Mouse (Mus musculus) G1E (cell line): ENCODE measurements at regions not wholly inside any gene's neighbourhood (a gene's known extent, or its start where the extent isn't known, plus 50 kb on each side); places are given as distances from the start of the nearest gene placed in this dataset.

Experiments used
- ATAC-seq: 2 replicates; pipeline ENCODE4 v1.8.0; 2016; ENCODE audit warnings: mild to moderate bottlenecking; ENCODE audit not compliant: insufficient number of reproducible peaks, poor library complexity, low FRiP score, severe bottlenecking; ENCODE audit errors: extremely low read depth
- DNase-seq: peaks from one replicate; pipeline ENCODE4 v3.0.0; 2012; ENCODE audit warnings: low spot score
- H3K27me3 ChIP-seq: 2 replicates; pipeline ENCODE4 v1.6.1; 2012; ENCODE audit warnings: mild to moderate bottlenecking, low read length, inconsistent platforms; ENCODE audit not compliant: insufficient read depth
- H3K36me3 ChIP-seq: replicated peaks from 2 replicates; pipeline ENCODE3; 2012; ENCODE audit warnings: mild to moderate bottlenecking, inconsistent platforms
- H3K4me1 ChIP-seq: 2 replicates; pipeline ENCODE4 v1.6.1; 2012; ENCODE audit warnings: low read depth, low read length, inconsistent platforms, mixed read lengths; ENCODE audit not compliant: insufficient read depth
- H3K4me3 ChIP-seq: 2 replicates; pipeline ENCODE4 v1.5.1; 2012; ENCODE audit warnings: low read depth, mild to moderate bottlenecking, inconsistent platforms, low read length, moderate library complexity, mixed read lengths
- H3K9me3 ChIP-seq: replicated peaks from 2 replicates; pipeline ENCODE4 v1.6.1; 2012; ENCODE audit warnings: inconsistent platforms
- CTCF ChIP-seq: IDR thresholded peaks from 2 replicates; pipeline ENCODE4 v1.5.1; 2012; ENCODE audit warnings: low read depth, low read length, inconsistent platforms, mixed read lengths
- GATA1 ChIP-seq: IDR thresholded peaks from 2 replicates; pipeline ENCODE4 v1.6.1; 2012; ENCODE audit warnings: borderline replicate concordance, low read length, inconsistent platforms, mixed read lengths
- GATA2 ChIP-seq: IDR thresholded peaks from 2 replicates; pipeline ENCODE4 v1.6.1; 2012; ENCODE audit warnings: low read depth, low read length, inconsistent platforms, borderline replicate concordance
- POLR2AphosphoS5 ChIP-seq: IDR thresholded peaks from 2 replicates; pipeline ENCODE4 v1.6.1; 2012; ENCODE audit warnings: low read depth, low read length, inconsistent platforms; ENCODE audit not compliant: insufficient replicate concordance
- TAL1 ChIP-seq: conservative IDR thresholded peaks from 2 replicates; pipeline ENCODE4 v1.6.1; 2012; ENCODE audit warnings: low read depth, low read length, inconsistent platforms, mixed read lengths

DNA sequence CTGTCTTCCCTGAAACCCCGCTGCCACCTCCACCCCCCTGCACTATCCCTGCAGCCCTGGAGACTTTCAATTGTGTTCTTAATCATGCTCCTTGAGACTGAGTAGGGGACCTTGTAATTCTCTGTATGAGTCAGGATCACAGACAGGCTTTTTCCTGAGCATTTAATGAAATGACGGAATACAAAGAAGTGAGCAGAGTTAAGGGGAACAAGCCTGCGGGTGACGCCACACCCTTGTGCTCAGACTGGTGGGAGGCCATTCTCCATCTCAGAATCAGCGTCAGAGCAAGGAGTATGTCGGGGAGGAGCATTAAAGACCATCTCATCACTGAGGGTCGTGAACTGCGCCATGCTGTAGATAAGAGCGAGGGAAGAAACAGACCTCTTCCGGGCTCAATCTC, 359.3 kb upstream of the Tle4 start:
- H3K36me3 ChIP-seq: no peaks in the 10 kb centered on the region
- ATAC-seq (no peak), DNase-seq (no peak)
- no peak overlapping the region for H3K4me3 ChIP-seq
- H3K9me3 ChIP-seq: no peaks in the 10 kb centered on the region
- TF ChIP-seq POLR2AphosphoS5 (no peak), TAL1 (no peak), CTCF (no peak), GATA1 (no peak), GATA2 (no peak)
- H3K27me3 ChIP-seq: no peaks in the 10 kb centered on the region
- no peaks in the 10 kb centered on the region for H3K4me1 ChIP-seq

- no peaks in the 10 kb centered on the region for H3K36me3 ChIP-seq
These were observed 358.5 kb upstream of the Tle4 start for GRCm38 (mm10) chr19:14956392-14956791.

DNA sequence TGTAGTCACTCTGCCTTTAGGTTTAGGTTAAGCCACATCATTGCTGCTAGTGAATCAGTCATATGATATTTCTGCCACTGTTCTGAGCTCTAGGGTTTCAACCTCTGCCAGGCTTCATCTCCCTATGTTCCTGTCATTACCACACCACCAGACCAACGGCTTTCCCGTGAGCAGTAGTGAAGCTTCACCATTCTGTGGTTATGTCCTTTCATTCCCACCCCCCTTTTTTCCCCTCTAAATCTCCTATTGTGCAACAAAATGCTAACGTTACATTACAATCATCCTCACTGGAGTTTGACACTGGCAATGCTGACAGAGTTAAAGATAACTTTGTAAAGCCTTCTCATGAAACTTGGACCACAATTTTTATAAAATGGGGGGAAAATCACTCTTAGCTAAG, 358.1 kb upstream of the Tle4 start:
- Histone ChIP-seq H3K36me3 (no peaks in the 10 kb centered on the region), H3K27me3 (no peaks in the 10 kb centered on the region), H3K4me1 (no peaks in the 10 kb centered on the region), H3K4me3 (no peak overlapping the region), H3K9me3 (no peaks in the 10 kb centered on the region)
- DNase-seq (no peak), ATAC-seq (no peak)
- TF ChIP-seq POLR2AphosphoS5 (no peak), GATA2 (no peak), GATA1 (no peak), CTCF (no peak), TAL1 (no peak)

More at GRCm38 (mm10) chr19:14956392-14956791, 358.5 kb upstream of the Tle4 start:
- Histone ChIP-seq H3K4me1 (no peaks in the 10 kb centered on the region), H3K4me3 (no peak overlapping the region), H3K27me3 (no peaks in the 10 kb centered on the region), H3K9me3 (no peaks in the 10 kb centered on the region)
- no peak for TF ChIP-seq GATA1
- TF ChIP-seq GATA2: no peak
- TF ChIP-seq CTCF: no peak
- TF ChIP-seq TAL1: no peak
- no peak for TF ChIP-seq POLR2AphosphoS5
- no peak for DNase-seq
- ATAC-seq: no peak

GRCm38 (mm10) chr19:14940207-14940952, 342.5 kb upstream of the Tle4 start:
- Histone ChIP-seq H3K27me3 (no peaks in the 10 kb centered on the region), H3K4me1 (no peaks in the 10 kb centered on the region), H3K9me3 (no peaks in the 10 kb centered on the region), H3K36me3 (no peaks in the 10 kb centered on the region), H3K4me3 (no peak overlapping the region)
- TF ChIP-seq CTCF (no peak), GATA1 (no peak), POLR2AphosphoS5 (no peak), TAL1 (no peak), GATA2 (no peak)
- DNase-seq (no peak), ATAC-seq (no peak)

DNA sequence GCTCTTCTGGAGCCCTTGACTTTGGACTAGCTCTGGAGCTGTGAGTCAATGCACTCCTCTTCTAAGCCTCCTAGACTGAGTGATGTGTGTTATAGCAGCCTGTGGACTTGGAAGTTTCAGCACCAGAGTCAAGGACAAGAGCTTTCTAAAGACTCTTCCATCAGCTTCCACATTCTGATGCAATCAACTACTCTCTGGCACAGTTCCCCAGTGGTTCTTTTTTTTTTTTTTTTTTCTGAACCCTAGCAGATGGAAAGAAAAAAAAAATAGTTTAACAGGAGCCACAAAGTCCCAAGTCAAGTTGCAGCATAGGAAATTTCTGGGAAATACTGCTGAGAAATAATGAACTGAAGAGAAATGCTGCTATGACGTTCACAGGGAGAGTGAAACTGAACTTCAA, 324.4 kb upstream of the Tle4 start:
- TF ChIP-seq CTCF (no peak), TAL1 (no peak), POLR2AphosphoS5 (no peak), GATA2 (no peak), GATA1 (no peak)
- Histone ChIP-seq H3K27me3 (no peaks in the 10 kb centered on the region), H3K9me3 (no peaks in the 10 kb centered on the region), H3K4me3 (no peak overlapping the region), H3K4me1 (no peaks in the 10 kb centered on the region), H3K36me3 (no peaks in the 10 kb centered on the region)
- ATAC-seq (no peak), DNase-seq (no peak)

DNA sequence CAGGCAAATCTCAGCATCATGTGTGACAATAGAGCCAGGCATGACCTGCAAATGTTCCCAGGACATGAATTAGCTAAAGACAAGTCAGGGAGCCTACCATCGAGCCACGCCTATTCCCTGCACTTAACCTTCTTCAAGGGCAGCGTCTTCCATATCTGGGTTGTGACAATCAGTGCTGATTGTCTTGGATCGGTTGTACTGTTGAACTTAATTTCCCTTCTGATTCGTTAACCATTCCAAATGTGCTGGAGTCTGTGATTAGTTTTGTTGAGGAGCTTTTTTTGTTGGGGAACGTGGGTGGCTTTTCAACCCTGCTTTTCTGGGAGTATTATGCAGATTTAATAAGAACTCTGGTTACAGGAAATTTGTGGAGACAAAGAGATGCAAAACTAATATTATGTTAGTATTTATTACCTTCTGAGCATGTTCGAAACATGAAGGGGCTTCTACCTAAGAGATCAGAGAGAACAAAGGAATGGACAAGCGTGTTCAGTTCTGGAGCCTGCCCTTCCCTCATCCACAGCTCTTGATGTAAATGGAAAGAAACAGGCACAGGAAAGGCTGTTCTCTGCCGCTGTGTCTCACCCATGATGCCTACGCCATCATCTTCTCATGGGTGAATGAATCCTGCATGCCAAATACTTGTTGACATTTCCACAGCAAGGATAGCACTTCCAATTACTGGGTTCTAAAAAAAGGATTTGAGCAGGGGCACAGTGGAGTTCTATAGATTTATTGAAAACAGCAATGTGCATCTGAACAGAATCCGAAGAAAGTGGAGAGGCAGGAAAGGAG, 313.4 kb upstream of the Tle4 start:
- no peaks in the 10 kb centered on the region for H3K4me1 ChIP-seq
- DNase-seq: no peak
- H3K27me3 ChIP-seq: no peaks in the 10 kb centered on the region
- no peak for TF ChIP-seq POLR2AphosphoS5
- TF ChIP-seq CTCF: no peak
- TF ChIP-seq GATA1: no peak
- TF ChIP-seq GATA2: no peak
- TF ChIP-seq TAL1: no peak
- ATAC-seq: no peak
- no peaks in the 10 kb centered on the region for H3K36me3 ChIP-seq
- H3K4me3 ChIP-seq: no peak overlapping the region
- H3K9me3 ChIP-seq: no peaks in the 10 kb centered on the region
